Mouse (Mus musculus) intestine, embryonic 16.5 days (tissue): ENCODE measurements around the gene Cenps. TPM values are rescaled to one million over a fixed set of nuclear protein-coding genes. Genes with fewer than 3 reads are reported as not detected.

ENCODE experiments used
- ATAC-seq: fragments of 200-750 bp; cut with Nextera tagmentation; 2 replicates; pipeline ENCODE4 v1.8.0; 2017; ENCODE audit warnings: moderate TSS enrichment, moderate library complexity
- H3K27ac ChIP-seq: fragments of 300-500 bp; sonication (generic); 2 replicates; pipeline ENCODE4 v1.5.1; 2014; ENCODE audit warnings: mild to moderate bottlenecking, low read length
- H3K27me3 ChIP-seq: fragments of 300-500 bp; sonication (generic); replicated peaks from 2 replicates; pipeline ENCODE4 v1.6.1; 2014; ENCODE audit warnings: low read length, control low read depth, mixed read lengths; ENCODE audit not compliant: control insufficient read depth, insufficient read depth
- H3K36me3 ChIP-seq: fragments of 300-500 bp; sonication (generic); 2 replicates; pipeline ENCODE4 v1.6.1; 2014; ENCODE audit warnings: low read length, control low read depth; ENCODE audit not compliant: control insufficient read depth, insufficient read depth
- H3K4me1 ChIP-seq: fragments of 300-500 bp; sonication (generic); 2 replicates; pipeline ENCODE4 v1.6.1; 2014; ENCODE audit warnings: low read length, control low read depth, mixed read lengths; ENCODE audit not compliant: control insufficient read depth, insufficient read depth
- H3K4me2 ChIP-seq: fragments of 300-500 bp; sonication (generic); 2 replicates; pipeline ENCODE4 v1.6.1; 2014; ENCODE audit warnings: low read depth, low read length, control low read depth
- H3K4me3 ChIP-seq: fragments of 300-500 bp; sonication (generic); 2 replicates; pipeline ENCODE4 v1.5.1; 2014; ENCODE audit warnings: mild to moderate bottlenecking, low read length
- H3K9ac ChIP-seq: fragments of 300-500 bp; sonication (generic); 2 replicates; pipeline ENCODE4 v1.6.1; 2014; ENCODE audit warnings: low read depth, low read length
- H3K9me3 ChIP-seq: fragments of 300-500 bp; sonication (generic); 2 replicates; pipeline ENCODE4 v1.6.1; 2016; ENCODE audit warnings: low read length, control low read depth; ENCODE audit not compliant: control insufficient read depth
- whole genome bisulfite sequencing: fragments of 180-500 bp; shearing (Covaris S2); extraction: QIAGEN DNeasy Blood & Tissue Kit; methylation state at CpG from one replicate; pipeline ENCODE4 v1.1.7; 2014; 5-methylcytosine and 5-hydroxymethylcytosine counted together
- polyA plus RNA-seq: library from polyadenylated mRNA; unstranded; fragments of >200 nt; fragmentation: Nextera tagmentation; extraction: Ambion mirVana; gene quantifications from 2 replicates; pipeline ENCODE4 v1.2.1, GENCODE M21; 2015

The Cenps gene
- polyA plus RNA-seq, 1 experiment from 2014 or later, result 20.4 TPM

GRCm38 (mm10) chr4:149163196-149163595 lies 25.8 kb upstream of the Cenps start:
- ATAC-seq, result no peak
- peaks cover 4% of the 10 kb centered on the region for H3K36me3 ChIP-seq

GRCm38 (mm10) chr4:149161166-149161565 lies 23.7 kb upstream of the Cenps start:
- H3K4me3 ChIP-seq, result no peak overlapping the region
- no peak overlapping the region for H3K4me2 ChIP-seq
- no peak for ATAC-seq
- WGBS, result 91% methylated on average over 6 of the region's 6 CpGs
- H3K9ac ChIP-seq, result no peak overlapping the region
- peaks cover 14% of the 10 kb centered on the region for H3K36me3 ChIP-seq
- H3K27ac ChIP-seq, result no peak overlapping the region
- no peaks in the 10 kb centered on the region for H3K27me3 ChIP-seq
- no peaks in the 10 kb centered on the region for H3K9me3 ChIP-seq
- H3K4me1 ChIP-seq, result peaks cover 11% of the 10 kb centered on the region

More at GRCm38 (mm10) chr4:149163196-149163595, 25.8 kb upstream of the Cenps start:
- H3K4me3 ChIP-seq, result no peak overlapping the region
- no peak overlapping the region for H3K4me2 ChIP-seq
- WGBS, result 71% methylated on average over 1 of the region's 1 CpGs
- H3K27ac ChIP-seq, result no peak overlapping the region
- H3K27me3 ChIP-seq, result no peaks in the 10 kb centered on the region
- H3K9me3 ChIP-seq, result no peaks in the 10 kb centered on the region
- H3K9ac ChIP-seq, result no peak overlapping the region
- H3K4me1 ChIP-seq, result peaks cover 6% of the 10 kb centered on the region

GRCm38 (mm10) chr4:149159891-149160290 lies 22.5 kb upstream of the Cenps start:
- H3K27me3 ChIP-seq, result no peaks in the 10 kb centered on the region
- no peaks in the 10 kb centered on the region for H3K9me3 ChIP-seq
- no peak for ATAC-seq
- H3K36me3 ChIP-seq, result peaks cover 23% of the 10 kb centered on the region
- no peak overlapping the region for H3K27ac ChIP-seq
- no peak overlapping the region for H3K9ac ChIP-seq
- 87% methylated on average over 13 of the region's 13 CpGs for WGBS
- H3K4me1 ChIP-seq, result peaks cover 5% of the 10 kb centered on the region
- H3K4me3 ChIP-seq, result no peak overlapping the region
- H3K4me2 ChIP-seq, result no peak overlapping the region

- no peaks in the 10 kb centered on the region for H3K9me3 ChIP-seq
- H3K4me1 ChIP-seq, result peaks cover 5% of the 10 kb centered on the region
- no peak overlapping the region for H3K4me2 ChIP-seq
- no peak overlapping the region for H3K4me3 ChIP-seq
- ATAC-seq, result no peak
- peaks cover 27% of the 10 kb centered on the region for H3K36me3 ChIP-seq
- 87% methylated on average over 2 of the region's 2 CpGs for WGBS
- no peak overlapping the region for H3K9ac ChIP-seq
- H3K27ac ChIP-seq, result no peak overlapping the region
- no peaks in the 10 kb centered on the region for H3K27me3 ChIP-seq
These were observed 21.8 kb upstream of the Cenps start for GRCm38 (mm10) chr4:149159203-149159602.

- Histone ChIP-seq H3K27me3 (no peaks in the 10 kb centered on the region), H3K4me2 (no peak overlapping the region), H3K4me3 (no peak overlapping the region), H3K36me3 (peaks cover 44% of the 10 kb centered on the region), H3K27ac (peak overlapping the region; percentile 19; the same call in 1 of the 2 replicates), H3K4me1 (peaks cover 5% of the 10 kb centered on the region), H3K9ac (no peak overlapping the region), H3K9me3 (no peaks in the 10 kb centered on the region)
- ATAC-seq, result peak; percentile 79
- 70% methylated on average over 8 of the region's 8 CpGs for WGBS
These were observed 20.1 kb upstream of the Cenps start for GRCm38 (mm10) chr4:149157415-149157973.

- Histone ChIP-seq H3K4me1 (peaks cover 5% of the 10 kb centered on the region), H3K4me3 (no peak overlapping the region), H3K4me2 (no peak overlapping the region), H3K27ac (no peak overlapping the region), H3K9ac (no peak overlapping the region), H3K36me3 (peaks cover 52% of the 10 kb centered on the region), H3K9me3 (no peaks in the 10 kb centered on the region), H3K27me3 (no peaks in the 10 kb centered on the region)
- WGBS, result 92% methylated on average over 6 of the region's 6 CpGs
- ATAC-seq, result no peak
These were observed 18.3 kb upstream of the Cenps start for GRCm38 (mm10) chr4:149155711-149156110.

- Histone ChIP-seq H3K4me3 (no peak overlapping the region), H3K27ac (no peak overlapping the region), H3K36me3 (peaks cover 54% of the 10 kb centered on the region), H3K9me3 (no peaks in the 10 kb centered on the region), H3K4me1 (peaks cover 5% of the 10 kb centered on the region), H3K9ac (no peak overlapping the region), H3K27me3 (no peaks in the 10 kb centered on the region), H3K4me2 (no peak overlapping the region)
- ATAC-seq, result no peak
- WGBS, result 97% methylated on average over 7 of the region's 7 CpGs
These were observed 17.4 kb upstream of the Cenps start for GRCm38 (mm10) chr4:149154859-149155258.

GRCm38 (mm10) chr4:149150721-149151120 lies 13.3 kb upstream of the Cenps start:
- Histone ChIP-seq H3K27ac (no peak overlapping the region), H3K4me3 (no peak overlapping the region), H3K36me3 (peaks cover 41% of the 10 kb centered on the region), H3K9me3 (no peaks in the 10 kb centered on the region), H3K27me3 (no peaks in the 10 kb centered on the region), H3K4me1 (peaks cover 3% of the 10 kb centered on the region; the same call in 1 of the 2 replicates), H3K4me2 (no peak overlapping the region), H3K9ac (no peak overlapping the region)
- 92% methylated on average over 11 of the region's 11 CpGs for WGBS
- no peak for ATAC-seq

- peaks cover 39% of the 10 kb centered on the region for H3K36me3 ChIP-seq
- no peak for ATAC-seq
- H3K4me2 ChIP-seq, result no peak overlapping the region
- H3K27me3 ChIP-seq, result no peaks in the 10 kb centered on the region
- WGBS, result 84% methylated on average over 11 of the region's 11 CpGs
- H3K4me1 ChIP-seq, result peaks cover 3% of the 10 kb centered on the region; the same call in 1 of the 2 replicates
- no peak overlapping the region for H3K27ac ChIP-seq
- no peaks in the 10 kb centered on the region for H3K9me3 ChIP-seq
- no peak overlapping the region for H3K4me3 ChIP-seq
- H3K9ac ChIP-seq, result no peak overlapping the region
These were observed 12.8 kb upstream of the Cenps start for GRCm38 (mm10) chr4:149150256-149150655.

- peaks cover 33% of the 10 kb centered on the region for H3K36me3 ChIP-seq
- no peak overlapping the region for H3K27ac ChIP-seq
These were observed 12.2 kb upstream of the Cenps start for GRCm38 (mm10) chr4:149149611-149150010.

More at GRCm38 (mm10) chr4:149149611-149150010, 12.2 kb upstream of the Cenps start:
- H3K9me3 ChIP-seq, result no peaks in the 10 kb centered on the region
- no peak overlapping the region for H3K9ac ChIP-seq
- H3K4me3 ChIP-seq, result no peak overlapping the region
- no peaks in the 10 kb centered on the region for H3K27me3 ChIP-seq
- peaks cover 3% of the 10 kb centered on the region; the same call in 1 of the 2 replicates for H3K4me1 ChIP-seq
- ATAC-seq, result peak; percentile 24; the same call in 1 of the 2 replicates
- 68% methylated on average over 7 of the region's 7 CpGs for WGBS
- H3K4me2 ChIP-seq, result no peak overlapping the region
